Mouse (Mus musculus) kidney, adult 18-20 months (tissue): Measurements from ENCODE around the gene Bach2.

Experiments used
- DNase-seq: peaks from one replicate; pipeline ENCODE4 v3.0.0; 2021

The Bach2 gene

DNA sequence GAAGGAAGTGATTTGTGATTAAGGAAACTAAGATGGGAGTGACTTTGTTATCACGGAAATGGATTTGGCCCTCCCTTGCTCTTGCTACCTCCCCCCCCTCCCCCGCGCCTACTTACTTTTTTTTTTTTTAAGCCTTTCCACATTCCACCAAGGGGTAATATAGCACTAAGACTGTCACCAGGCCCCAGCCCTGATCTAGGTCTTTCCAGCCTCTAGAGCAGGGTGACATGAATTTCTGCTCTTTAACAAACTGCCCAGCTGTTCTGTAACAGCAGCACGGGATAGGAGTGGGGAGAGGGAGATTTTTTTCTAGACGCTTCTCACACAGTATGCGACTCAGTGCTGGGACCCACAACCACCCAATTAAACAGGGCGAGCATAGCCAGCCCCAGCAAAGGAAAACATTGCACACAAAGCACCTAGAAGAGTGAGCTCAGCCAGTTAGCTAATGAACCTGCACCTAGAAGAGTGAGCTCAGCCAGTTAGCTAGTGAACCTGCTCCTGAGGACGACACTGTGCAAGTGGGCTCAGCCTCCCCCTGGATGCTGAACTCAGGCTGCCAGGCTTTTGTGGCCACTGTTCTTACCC is 10.5 kb upstream of the Bach2 start:
- no peak for DNase-seq

DNA sequence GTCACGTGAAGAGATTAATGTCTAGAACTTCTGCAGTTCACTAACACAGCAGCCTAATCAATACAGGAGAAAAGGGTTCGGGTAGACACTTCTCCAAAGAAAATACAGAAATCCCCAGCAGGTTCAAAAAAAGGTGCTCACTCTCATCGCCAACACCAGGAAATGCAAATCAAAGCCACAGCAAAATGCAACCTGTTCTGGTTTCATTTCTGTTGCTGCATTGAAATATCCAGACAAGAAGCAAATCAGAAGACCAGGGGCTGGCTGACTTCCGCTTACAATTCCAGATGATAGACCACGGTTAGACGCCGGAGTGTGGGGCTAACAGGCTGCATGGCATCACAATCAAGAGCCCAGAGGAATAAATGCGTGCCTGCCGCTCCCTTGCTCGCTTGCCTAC is 9.3 kb upstream of the Bach2 start:
- DNase-seq = no peak

- DNase-seq = no peak
These were observed 7.1 kb upstream of the Bach2 start for GRCm38 (mm10) chr4:32231258-32232055.

- DNase-seq = no peak
These were observed 2.5 kb upstream of the Bach2 start for GRCm38 (mm10) chr4:32235920-32236705.

- peak; percentile 80 for DNase-seq
These were observed 531 bp downstream of the Bach2 start for GRCm38 (mm10) chr4:32238921-32239748.

GRCm38 (mm10) chr4:32239749-32240131 is 1.1 kb downstream of the Bach2 start:
- peak; percentile 81 for DNase-seq

GRCm38 (mm10) chr4:32240457-32241030 is 1.9 kb downstream of the Bach2 start:
- DNase-seq = no peak

GRCm38 (mm10) chr4:32241351-32241980 is 2.9 kb downstream of the Bach2 start:
- no peak for DNase-seq

DNA sequence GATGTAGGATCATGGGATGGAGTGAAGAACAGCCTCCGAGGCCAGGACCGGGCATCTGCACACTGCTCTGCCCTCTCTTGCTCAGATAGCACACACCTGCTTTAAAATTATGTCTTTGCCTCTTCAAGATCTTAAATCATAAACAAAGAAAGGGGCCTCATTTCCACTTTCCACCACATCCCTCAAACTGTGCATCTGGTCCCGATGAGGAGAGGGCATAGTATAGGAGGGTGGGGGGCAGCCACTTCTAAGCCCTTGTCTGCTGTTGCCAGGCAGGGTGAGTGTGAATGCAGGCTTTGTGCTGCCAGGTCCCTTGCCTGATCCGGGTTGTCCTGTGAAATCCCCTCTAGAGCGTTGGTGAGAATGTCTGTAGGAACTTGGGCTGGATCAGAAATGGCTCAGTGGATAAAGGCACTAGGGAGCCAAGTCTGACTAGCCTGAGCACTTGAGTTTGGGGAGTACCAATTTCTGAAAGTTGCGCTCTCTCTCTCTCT is 3.6 kb downstream of the Bach2 start:
- no peak for DNase-seq

DNA sequence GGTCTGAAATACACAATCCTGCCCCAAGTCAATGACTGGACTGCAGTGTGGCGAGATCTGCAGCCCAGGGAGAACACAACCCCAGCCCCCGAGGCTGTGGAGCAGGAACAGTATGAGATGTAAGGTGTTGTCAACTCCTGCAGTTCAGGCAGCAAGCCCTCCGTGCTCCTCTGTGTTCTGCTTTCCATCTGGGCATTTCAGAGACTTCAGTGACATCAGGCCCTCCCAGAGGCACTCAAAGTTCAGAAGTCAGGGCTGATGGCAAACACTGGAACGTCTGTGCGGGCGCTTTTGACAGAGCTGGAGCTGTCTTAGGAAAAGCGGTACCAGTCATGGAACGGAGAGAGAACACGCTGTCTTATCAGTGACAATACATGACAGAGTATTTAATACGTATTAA is 4.9 kb downstream of the Bach2 start:
- DNase-seq = no peak

- DNase-seq = no peak
These were observed 5.6 kb downstream of the Bach2 start for GRCm38 (mm10) chr4:32244092-32244745.

DNA sequence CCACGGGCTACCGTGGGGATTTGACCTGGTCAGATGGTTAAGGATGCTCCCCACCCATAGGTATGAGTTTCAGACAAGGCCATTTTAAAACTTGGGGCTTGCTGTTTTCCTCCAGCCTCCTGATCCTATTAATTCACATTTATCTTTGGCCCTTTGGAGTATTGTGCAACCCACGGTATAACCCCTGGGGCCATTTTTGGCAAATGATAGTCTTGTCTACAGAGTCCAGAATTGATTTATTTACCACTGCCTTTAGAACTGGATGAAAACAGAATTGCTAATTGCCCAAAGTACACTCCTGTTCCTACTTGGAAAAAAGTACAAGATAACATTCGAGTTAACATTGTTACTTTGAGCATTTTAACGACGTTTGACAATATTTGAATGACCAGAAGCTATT is 7.0 kb downstream of the Bach2 start:
- DNase-seq = no peak

- DNase-seq = no peak
These were observed 7.4 kb downstream of the Bach2 start for GRCm38 (mm10) chr4:32246020-32246419.

- peak; percentile 61 for DNase-seq
These were observed 8.2 kb downstream of the Bach2 start for GRCm38 (mm10) chr4:32246801-32247200.

DNA sequence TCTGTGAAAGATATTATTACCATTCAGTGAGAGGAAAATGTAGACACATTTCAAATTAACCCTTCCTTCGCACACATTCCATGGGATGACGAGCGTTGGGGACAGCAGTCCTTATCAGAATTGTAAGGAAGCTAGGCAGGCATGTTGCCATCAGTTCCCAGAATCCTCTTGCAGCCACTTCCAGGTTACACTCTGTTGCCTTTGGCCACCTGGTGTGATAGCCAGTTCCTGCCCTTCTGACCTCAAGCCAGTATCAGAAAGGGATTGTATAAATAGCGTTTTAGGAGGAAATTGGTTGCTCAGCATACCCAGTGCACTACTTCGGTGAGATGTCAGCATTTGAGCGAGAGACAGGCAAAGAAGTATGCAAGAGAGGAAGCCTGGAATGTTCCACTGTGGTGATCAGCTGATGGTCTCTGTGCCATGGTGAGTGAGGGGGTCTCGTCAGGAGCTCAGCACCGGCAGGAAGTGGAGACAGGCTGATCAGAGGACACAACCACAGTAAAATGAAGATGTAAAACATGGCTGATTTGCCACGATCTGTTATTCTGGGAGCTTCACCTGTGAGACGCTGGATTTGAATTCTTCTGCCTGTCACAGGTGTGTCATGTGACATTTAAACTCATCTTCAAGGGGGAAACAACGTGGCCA is 9.0 kb downstream of the Bach2 start:
- DNase-seq = no peak

DNA sequence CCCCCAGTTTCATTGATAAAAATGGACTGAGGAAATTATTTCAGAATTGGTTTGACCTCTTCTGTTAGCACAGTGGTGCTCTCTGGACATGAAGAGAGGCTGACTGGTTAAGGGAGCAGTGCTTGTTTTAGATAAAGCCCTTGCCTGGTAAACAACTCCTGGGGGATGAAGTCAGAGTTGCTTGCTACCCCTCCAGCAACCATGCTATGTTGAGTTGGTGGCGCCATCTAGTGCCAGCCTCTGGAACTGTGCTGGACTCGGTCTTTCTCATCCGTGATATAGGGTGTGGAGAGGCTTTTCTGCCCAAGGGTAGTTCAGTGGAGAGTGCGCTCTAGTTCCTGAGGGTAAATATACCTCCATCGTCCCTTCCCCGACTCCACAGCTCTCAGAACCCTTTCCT is 9.6 kb downstream of the Bach2 start:
- DNase-seq = peak; percentile 83

GRCm38 (mm10) chr4:32248990-32249393 is 10.4 kb downstream of the Bach2 start:
- DNase-seq = peak; percentile 62

DNA sequence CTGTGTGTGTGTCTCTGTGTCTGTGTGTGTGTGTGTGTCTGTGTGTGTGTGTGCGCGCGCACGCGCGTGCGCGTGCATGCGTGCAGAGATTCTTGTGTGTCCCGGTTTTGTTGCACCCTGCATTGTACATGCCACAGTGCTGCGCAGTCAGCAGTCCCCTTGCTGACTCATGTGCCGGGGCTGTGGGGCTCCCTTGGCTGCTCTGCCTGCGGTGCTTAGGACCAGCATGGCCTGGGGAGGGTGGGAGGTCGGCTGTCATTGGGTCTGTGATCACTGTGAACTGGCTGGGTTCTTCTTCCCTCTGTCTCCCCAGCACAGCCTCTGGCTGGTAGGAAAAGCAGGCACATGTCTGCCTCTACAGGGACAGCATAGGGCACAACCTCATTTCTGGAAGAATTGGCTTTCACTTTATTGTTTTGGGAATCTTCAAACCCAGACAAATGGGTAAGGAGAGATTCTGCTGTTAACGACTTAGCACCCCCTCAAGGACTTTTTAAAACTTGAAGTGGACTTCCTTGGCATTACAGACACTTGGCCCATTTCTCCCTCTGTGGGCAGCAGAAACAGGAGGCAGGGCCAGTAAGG is 11.2 kb downstream of the Bach2 start:
- peak; percentile 36 for DNase-seq

DNA sequence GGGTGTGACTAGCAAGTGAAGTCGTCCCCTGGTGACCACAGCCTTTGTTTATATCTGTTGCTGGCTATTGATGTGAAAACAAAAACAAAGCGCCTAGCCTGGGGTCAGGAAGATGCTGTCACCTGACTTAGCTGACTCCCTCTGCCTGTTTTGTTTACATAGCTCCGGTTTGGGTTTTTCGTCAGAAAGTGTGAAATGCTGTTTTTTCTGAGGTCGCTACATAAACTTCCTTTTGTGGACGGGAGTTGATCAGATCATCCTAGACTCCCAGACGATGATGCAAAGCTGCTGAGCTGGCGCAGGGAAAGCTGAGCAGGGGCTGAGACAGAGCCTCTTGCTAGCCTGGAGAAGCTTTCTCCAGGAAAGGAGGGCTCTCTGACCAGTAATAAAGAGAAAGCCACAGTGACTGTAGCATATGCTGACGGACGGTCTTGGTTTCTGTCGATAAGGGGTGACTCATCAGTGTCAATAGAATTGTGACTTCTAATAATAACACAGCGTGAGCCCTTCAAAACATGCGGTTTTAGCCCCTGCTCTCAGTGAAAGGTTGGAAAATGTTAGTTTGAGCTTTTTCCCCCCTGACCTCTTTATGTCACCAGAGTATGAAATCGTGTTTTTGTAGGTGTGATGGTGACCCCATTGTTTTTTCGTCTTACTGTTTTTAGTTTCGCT is 11.9 kb downstream of the Bach2 start:
- peak; percentile 48 for DNase-seq

DNA sequence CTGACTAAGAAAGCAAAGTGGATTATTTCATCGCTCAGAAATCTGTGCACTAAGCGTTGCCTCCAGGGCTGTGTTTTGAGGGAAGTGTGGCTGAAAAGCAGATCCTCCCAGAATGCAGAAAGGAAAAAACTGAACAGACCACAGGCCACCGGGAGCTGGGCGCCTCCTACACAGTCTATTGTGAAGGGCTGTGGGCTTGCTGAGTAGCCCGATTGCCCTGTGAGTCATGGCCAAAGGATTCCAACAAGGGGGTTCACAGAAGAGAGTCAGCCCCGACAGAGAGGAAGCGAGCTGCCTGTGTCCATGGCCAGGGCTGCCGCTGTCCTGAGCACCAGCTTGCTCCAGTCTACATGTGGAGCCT is 12.4 kb downstream of the Bach2 start:
- peak; percentile 33 for DNase-seq
